Mouse (Mus musculus) hindbrain, postnatal 0 days (tissue): Measurements from ENCODE around the gene Mmab. TPM values are rescaled to one million over a fixed set of nuclear protein-coding genes. Genes with fewer than 3 reads are reported as not detected.

Experiments used
- ATAC-seq: fragments of 200-750 bp; cut with Nextera tagmentation; 2 replicates; pipeline ENCODE4 v1.8.0; 2017; ENCODE audit warnings: mild to moderate bottlenecking, moderate TSS enrichment, moderate library complexity
- DNase-seq: peaks from one replicate; pipeline ENCODE4 v3.0.0-alpha.2; 2015; ENCODE audit warnings: low spot score
- H3K27ac ChIP-seq: fragments of 300-500 bp; sonication (generic); 2 replicates; pipeline ENCODE4 v1.5.1; 2014; ENCODE audit warnings: mild to moderate bottlenecking
- H3K27me3 ChIP-seq: fragments of 300-500 bp; sonication (generic); 2 replicates; pipeline ENCODE4 v1.6.1; 2014; ENCODE audit warnings: low read length, mixed read lengths; ENCODE audit not compliant: insufficient read depth
- H3K36me3 ChIP-seq: fragments of 300-500 bp; sonication (generic); 2 replicates; pipeline ENCODE4 v1.6.1; 2014; ENCODE audit warnings: low read length, mixed read lengths; ENCODE audit not compliant: insufficient read depth
- H3K4me1 ChIP-seq: fragments of 300-500 bp; sonication (generic); 2 replicates; pipeline ENCODE4 v1.6.1; 2014; ENCODE audit warnings: antibody characterized with exemption, low read length, mixed read lengths; ENCODE audit not compliant: insufficient read depth
- H3K4me2 ChIP-seq: fragments of 300-500 bp; sonication (generic); 2 replicates; pipeline ENCODE4 v1.6.1; 2014; ENCODE audit warnings: low read depth, mild to moderate bottlenecking, low read length, moderate library complexity, mixed read lengths
- H3K4me3 ChIP-seq: fragments of 300-500 bp; sonication (generic); 2 replicates; pipeline ENCODE4 v1.5.1; 2014; ENCODE audit warnings: low read length
- H3K9ac ChIP-seq: fragments of 300-500 bp; sonication (generic); replicated peaks from 2 replicates; pipeline ENCODE4 v1.6.1; 2014; ENCODE audit warnings: mild to moderate bottlenecking, low read length, moderate library complexity, mixed read lengths
- H3K9me3 ChIP-seq: fragments of 300-500 bp; sonication (generic); 2 replicates; pipeline ENCODE4 v1.6.1; 2016; ENCODE audit warnings: low read length, mixed read lengths
- CTCF ChIP-seq: IDR thresholded peaks from 2 replicates; pipeline ENCODE4 v1.5.1; 2016; ENCODE audit warnings: antibody characterized with exemption, control low read depth, low read depth
- WGBS: fragments of 180-500 bp; shearing (Covaris S2); extraction: QIAGEN DNeasy Blood & Tissue Kit; methylation state at CpG from one replicate; pipeline ENCODE4 v1.1.7; 2014; 5-methylcytosine and 5-hydroxymethylcytosine counted together
- polyA plus RNA-seq: library from polyadenylated mRNA; unstranded; fragments of >200 nt; fragmentation: Nextera tagmentation; extraction: Ambion mirVana; gene quantifications from 2 replicates; pipeline ENCODE4 v1.2.1, GENCODE M21; 2015
- total RNA-seq: library from RNA; depleted of rRNA; stranded (reverse); fragments of >200 nt; gene quantifications from 2 replicates; pipeline ENCODE4 v1.2.3, GENCODE M21; 2014

Gene Mmab
- total and polyA plus RNA-seq, 2 experiments from 2014 or later: 36.8 to 39.1 TPM

GRCm38 (mm10) chr5:114444368-114444692 is 470 bp upstream of the Mmab start:
- DNase-seq (no peak), ATAC-seq (peak; percentile 41; the same call in 1 of the 2 replicates)
- no peak for TF ChIP-seq CTCF
- H3K9ac ChIP-seq: peak overlapping the region; percentile 44
- H3K4me2 ChIP-seq: peak overlapping the region; percentile 65
- H3K9me3 ChIP-seq: no peaks in the 10 kb centered on the region
- H3K36me3 ChIP-seq: 0 out of 2 replicates have a peak, but pooled peaks cover 14% of the 10 kb centered on the region
- H3K27me3 ChIP-seq: no peaks in the 10 kb centered on the region
- H3K4me1 ChIP-seq: peaks cover 6% of the 10 kb centered on the region
- H3K27ac ChIP-seq: no peak overlapping the region
- peak overlapping the region; percentile 50 for H3K4me3 ChIP-seq
- WGBS: under 1% methylated on average over 21 of the region's 21 CpGs

DNA sequence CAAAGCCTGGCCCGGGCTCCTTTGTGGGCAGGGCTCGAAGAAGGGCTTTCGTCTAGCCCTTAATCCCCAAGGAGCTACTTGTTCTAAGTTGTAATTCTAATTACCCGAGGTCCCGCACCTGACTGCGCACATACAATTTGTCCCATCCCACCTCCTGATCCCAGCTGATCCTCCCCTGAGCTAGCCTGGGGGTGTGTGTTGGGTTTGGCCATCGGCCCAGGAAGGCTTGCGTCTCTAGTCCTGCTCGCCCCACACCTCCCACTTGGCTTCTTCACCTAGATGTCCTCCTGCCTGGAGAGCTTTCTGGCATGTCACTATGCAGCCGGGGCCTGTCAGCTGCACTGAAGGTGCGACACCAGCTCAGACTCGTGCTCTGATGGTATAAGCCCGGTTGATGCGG is 8.3 kb downstream of the Mmab start:
- no peak overlapping the region for H3K27ac ChIP-seq
- H3K9me3 ChIP-seq: no peaks in the 10 kb centered on the region
- no peak overlapping the region for H3K9ac ChIP-seq
- TF ChIP-seq CTCF: no peak
- no peak for DNase-seq
- no peak overlapping the region for H3K4me2 ChIP-seq
- 82% methylated on average over 14 of the region's 14 CpGs for WGBS
- no peak for ATAC-seq
- H3K4me1 ChIP-seq: no peaks in the 10 kb centered on the region
- no peak overlapping the region for H3K4me3 ChIP-seq
- 0 out of 2 replicates have a peak, but pooled peaks cover 13% of the 10 kb centered on the region for H3K36me3 ChIP-seq
- no peaks in the 10 kb centered on the region for H3K27me3 ChIP-seq

DNA sequence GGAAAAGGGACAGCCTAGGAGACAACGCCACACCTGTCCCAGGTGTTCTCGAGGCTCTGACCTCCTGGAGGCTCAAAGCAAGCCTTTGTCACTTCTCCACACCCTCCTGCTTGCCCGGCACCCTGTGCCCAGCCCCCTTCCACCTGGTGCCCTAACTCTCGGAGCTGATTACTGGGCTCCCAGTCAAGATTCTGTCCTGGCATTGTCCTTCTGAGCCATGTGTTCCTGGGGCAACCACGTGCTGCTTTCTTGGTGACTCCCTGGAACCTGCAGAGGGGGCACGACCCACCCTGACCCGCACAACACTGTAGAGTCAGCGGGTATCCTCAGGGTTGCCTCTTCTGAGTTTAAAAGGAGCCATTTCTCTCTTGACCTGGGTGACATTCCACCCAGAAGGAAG is 9.5 kb downstream of the Mmab start:
- Histone ChIP-seq H3K4me1 (no peaks in the 10 kb centered on the region), H3K36me3 (0 out of 2 replicates have a peak, but pooled peaks cover 13% of the 10 kb centered on the region), H3K4me2 (no peak overlapping the region), H3K27ac (no peak overlapping the region), H3K4me3 (no peak overlapping the region), H3K9me3 (no peaks in the 10 kb centered on the region), H3K27me3 (no peaks in the 10 kb centered on the region), H3K9ac (no peak overlapping the region)
- no peak for DNase-seq
- 81% methylated on average over 8 of the region's 8 CpGs for whole genome bisulfite sequencing
- no peak for TF ChIP-seq CTCF
- no peak for ATAC-seq

DNA sequence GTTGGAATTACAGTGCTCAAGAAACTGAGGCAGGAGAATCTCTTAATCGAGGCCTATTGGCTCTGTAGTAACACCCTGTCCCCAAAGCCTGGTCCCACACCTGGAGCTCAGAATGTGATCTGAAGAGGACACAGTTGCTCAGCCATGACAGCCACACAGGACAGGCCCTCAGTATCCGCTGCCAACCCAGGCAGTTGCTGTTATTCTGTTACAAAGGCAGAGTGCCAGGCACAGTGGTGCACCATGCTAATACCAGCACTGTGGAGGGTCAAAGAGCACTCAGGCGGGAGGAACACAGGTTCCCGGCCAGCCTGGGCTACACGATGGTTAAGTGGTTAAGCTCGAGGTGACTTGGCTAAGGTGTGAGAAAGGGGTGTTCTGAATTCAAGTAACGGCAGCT is 14.1 kb downstream of the Mmab start:
- Histone ChIP-seq H3K9ac (no peak overlapping the region), H3K4me3 (no peak overlapping the region), H3K36me3 (no peaks in the 10 kb centered on the region), H3K27ac (peak overlapping the region; percentile 17; the same call in 1 of the 2 replicates), H3K4me2 (no peak overlapping the region), H3K9me3 (no peaks in the 10 kb centered on the region), H3K4me1 (peaks cover 7% of the 10 kb centered on the region; the same call in 1 of the 2 replicates), H3K27me3 (no peaks in the 10 kb centered on the region)
- TF ChIP-seq CTCF: no peak
- ATAC-seq (peak; percentile 2; the same call in 1 of the 2 replicates), DNase-seq (no peak)
- WGBS: 65% methylated on average over 7 of the region's 7 CpGs

- TF ChIP-seq CTCF: no peak
- ATAC-seq (0 out of 2 replicates have a peak, but pooled peaks have one; percentile 21), DNase-seq (peak; percentile 65)
- no peak overlapping the region for H3K9ac ChIP-seq
- H3K36me3 ChIP-seq: no peaks in the 10 kb centered on the region
- H3K9me3 ChIP-seq: no peaks in the 10 kb centered on the region
- 55% methylated on average over 18 of the region's 18 CpGs for WGBS
- no peaks in the 10 kb centered on the region for H3K27me3 ChIP-seq
- peaks cover 7% of the 10 kb centered on the region; the same call in 1 of the 2 replicates for H3K4me1 ChIP-seq
- no peak overlapping the region for H3K4me2 ChIP-seq
- peak overlapping the region; percentile 17; the same call in 1 of the 2 replicates for H3K27ac ChIP-seq
- H3K4me3 ChIP-seq: no peak overlapping the region
Observed at GRCm38 (mm10) chr5:114428621-114429020, 15.2 kb downstream of the Mmab start.

DNA sequence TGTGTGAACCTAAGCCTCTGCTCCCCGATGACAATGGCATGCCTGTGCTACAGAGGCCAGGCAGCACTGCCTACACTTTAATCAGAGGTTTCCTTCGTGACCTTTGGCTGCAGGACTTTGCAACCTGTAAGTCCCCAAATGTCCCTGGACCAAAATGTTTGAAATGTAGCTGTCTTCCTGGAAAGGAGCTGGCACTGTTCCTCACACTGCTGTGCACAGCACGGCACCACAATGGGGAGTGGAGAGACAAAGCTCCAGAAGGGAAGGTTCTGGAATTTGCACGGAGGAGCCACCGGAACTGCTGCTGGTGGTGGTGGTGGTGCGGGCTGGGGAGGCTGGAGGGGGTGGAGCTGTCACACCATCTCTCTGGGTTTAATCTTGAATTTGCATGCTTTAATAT is 17.1 kb downstream of the Mmab start:
- Histone ChIP-seq H3K27ac (no peak overlapping the region), H3K9ac (no peak overlapping the region), H3K4me3 (no peak overlapping the region), H3K4me2 (no peak overlapping the region), H3K4me1 (peaks cover 7% of the 10 kb centered on the region; the same call in 1 of the 2 replicates), H3K27me3 (no peaks in the 10 kb centered on the region), H3K9me3 (no peaks in the 10 kb centered on the region), H3K36me3 (no peaks in the 10 kb centered on the region)
- TF ChIP-seq CTCF: no peak
- ATAC-seq (no peak), DNase-seq (no peak)
- 55% methylated on average over 6 of the region's 6 CpGs for WGBS

GRCm38 (mm10) chr5:114423961-114424360 is 19.9 kb downstream of the Mmab start:
- Histone ChIP-seq H3K9ac (no peak overlapping the region), H3K36me3 (peaks cover 19% of the 10 kb centered on the region), H3K4me1 (peaks cover 7% of the 10 kb centered on the region; the same call in 1 of the 2 replicates), H3K27ac (no peak overlapping the region), H3K4me2 (no peak overlapping the region), H3K4me3 (no peak overlapping the region), H3K9me3 (no peaks in the 10 kb centered on the region), H3K27me3 (no peaks in the 10 kb centered on the region)
- DNase-seq: peak; percentile 43
- 32% methylated on average over 5 of the region's 5 CpGs for WGBS
- no peak for ATAC-seq
- TF ChIP-seq CTCF: no peak
